Comparison of ENCODE assay signal across 18 mouse cellular contexts in the genomic region with DNA sequence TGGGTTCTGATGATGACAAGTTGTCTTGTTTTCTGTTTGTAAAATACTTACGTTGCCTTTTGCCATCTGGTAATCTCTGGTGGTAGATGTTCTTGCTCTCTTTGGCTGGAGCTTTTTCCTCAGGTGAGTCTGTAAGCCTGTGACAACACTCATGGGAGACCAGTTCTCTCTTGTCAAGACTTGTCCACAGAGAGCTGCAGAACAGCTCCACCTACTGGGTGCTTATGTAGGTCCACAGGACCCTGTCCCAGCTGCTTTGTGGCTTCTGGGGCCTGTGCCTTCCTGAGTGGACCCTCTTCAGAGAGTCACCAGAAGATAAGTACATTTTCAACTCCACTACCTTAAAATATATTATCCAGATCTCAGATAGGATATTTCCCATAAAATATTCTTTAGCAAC.
DNase-seq lines count a peak whose midpoint lies in the region; ATAC-seq and TF ChIP-seq lines count a peak whose summit lies in the region.
"Had no signal": no experiment of that assay in that cellular context is flagged by ENCODE, and none has a peak within 500 bp of the region (broad histone marks: within the 10 kb centered on the region; RNA-seq: fewer than 3 reads in every experiment).

No protein-coding gene starts in this region.

- peak; percentile 11; the same call in 1 of the 2 replicates for TF ChIP-seq CTCF in lung, embryonic 14.5 days (IDR thresholded peaks at IDR 0.05; ENCODE audit: low read depth)

- no peaks in the 10 kb centered on the region for H3K9me3 ChIP-seq in lung, embryonic 14.5 days (ENCODE audit: low read depth, low read length)
- no peaks in the 10 kb centered on the region for H3K9me3 ChIP-seq in hindbrain, embryonic 16.5 days (ENCODE audit: control insufficient read depth, low read length)
- no peaks in the 10 kb centered on the region for H3K9me3 ChIP-seq in hindbrain, embryonic 11.5 days (ENCODE audit: control insufficient read depth, low read length)
- H3K9me3 ChIP-seq: embryonic facial prominence, embryonic 13.5 days; heart, embryonic 15.5 days; hindbrain, embryonic 15.5 days had no signal

- no peak overlapping the region for H3K9ac ChIP-seq in lung, embryonic 14.5 days
- no peak overlapping the region for H3K9ac ChIP-seq in hindbrain, embryonic 16.5 days (ENCODE audit: low read depth, low read length)
- H3K9ac ChIP-seq in hindbrain, embryonic 11.5 days (ENCODE audit: low read depth, low read length), result no peak overlapping the region
- H3K9ac ChIP-seq: embryonic facial prominence, embryonic 13.5 days; forebrain, postnatal 0 days; heart, embryonic 15.5 days; hindbrain, embryonic 15.5 days had no signal

- WGBS in lung, embryonic 14.5 days, result 74% methylated on average over 1 of the region's 1 CpGs
- WGBS in hindbrain, embryonic 16.5 days, result 75% methylated on average over 1 of the region's 1 CpGs
- WGBS in hindbrain, embryonic 11.5 days, result 82% methylated on average over 1 of the region's 1 CpGs

- no peaks in the 10 kb centered on the region for H3K4me1 ChIP-seq in lung, embryonic 14.5 days (ENCODE audit: insufficient read depth)
- H3K4me1 ChIP-seq in hindbrain, embryonic 16.5 days (ENCODE audit: control insufficient read depth, insufficient read depth, low read depth, low read length), result no peaks in the 10 kb centered on the region
- H3K4me1 ChIP-seq in hindbrain, embryonic 11.5 days (replicated peaks; ENCODE audit: control insufficient read depth, insufficient read depth, low read length), result no peaks in the 10 kb centered on the region
- H3K4me1 ChIP-seq: embryonic facial prominence, embryonic 13.5 days; heart, embryonic 15.5 days; hindbrain, embryonic 15.5 days had no signal

- no peaks in the 10 kb centered on the region for H3K27me3 ChIP-seq in lung, embryonic 14.5 days (ENCODE audit: insufficient read depth, low read length)
- no peaks in the 10 kb centered on the region for H3K27me3 ChIP-seq in hindbrain, embryonic 16.5 days (replicated peaks; ENCODE audit: control insufficient read depth, insufficient read depth, low read length)
- no peaks in the 10 kb centered on the region for H3K27me3 ChIP-seq in hindbrain, embryonic 11.5 days (ENCODE audit: control insufficient read depth, insufficient read depth, low read length)
- H3K27me3 ChIP-seq: embryonic facial prominence, embryonic 13.5 days; heart, embryonic 15.5 days; hindbrain, embryonic 15.5 days; Patski had no signal

- no peak overlapping the region for H3K27ac ChIP-seq in lung, embryonic 14.5 days (ENCODE audit: low read depth)
- no peak overlapping the region for H3K27ac ChIP-seq in hindbrain, embryonic 16.5 days (ENCODE audit: low read depth, low read length)
- H3K27ac ChIP-seq in hindbrain, embryonic 11.5 days (ENCODE audit: low read depth, low read length), result no peak overlapping the region
- H3K27ac ChIP-seq: embryonic facial prominence, embryonic 13.5 days; heart, embryonic 15.5 days; hindbrain, embryonic 15.5 days; macrophage had no signal

- H3K4me2 ChIP-seq in lung, embryonic 14.5 days, result no peak overlapping the region
- no peak overlapping the region for H3K4me2 ChIP-seq in hindbrain, embryonic 16.5 days (ENCODE audit: low read length)
- no peak overlapping the region for H3K4me2 ChIP-seq in hindbrain, embryonic 11.5 days (replicated peaks; ENCODE audit: low read depth, low read length)
- H3K4me2 ChIP-seq: embryonic facial prominence, embryonic 13.5 days; heart, embryonic 15.5 days; hindbrain, embryonic 15.5 days; liver, embryonic 11.5 days had no signal

- H3K4me3 ChIP-seq in lung, embryonic 14.5 days (ENCODE audit: low read depth, low read length), result no peak overlapping the region
- no peak overlapping the region for H3K4me3 ChIP-seq in hindbrain, embryonic 16.5 days (ENCODE audit: low read length)
- H3K4me3 ChIP-seq in hindbrain, embryonic 11.5 days (ENCODE audit: low read depth, low read length), result no peak overlapping the region
- H3K4me3 ChIP-seq: embryonic facial prominence, embryonic 13.5 days; heart, embryonic 15.5 days; hindbrain, embryonic 15.5 days had no signal

- peak; percentile 33 for DNase-seq in embryo, embryonic 10 days (ENCODE audit: low spot score)
- no peak for DNase-seq in embryo, embryonic 9.5 days (ENCODE audit: extremely low spot score)
- DNase-seq in lung, embryonic 14.5 days, result peak; percentile 11
- DNase-seq in lung, postnatal 14 days, result no peak
- peak; percentile 3 for DNase-seq in MEL-GATA-1-ER (ENCODE audit: extremely low read depth, low read depth)
- peak; percentile 6 for DNase-seq in forelimb bud, embryonic 11.5 days (ENCODE audit: low read depth, low spot score)
- no peak for DNase-seq in hindbrain, embryonic 11.5 days (ENCODE audit: low spot score)
- DNase-seq: cerebellum, adult 11-12 months; forebrain, postnatal 0 days; right cerebral cortex, adult 18-20 months; thymus, adult 18-20 months had no signal

- no peak for ATAC-seq in lung, embryonic 14.5 days (ENCODE audit: insufficient read depth)
- ATAC-seq in hindbrain, embryonic 16.5 days, result no peak
- no peak for ATAC-seq in hindbrain, embryonic 11.5 days (ENCODE audit: low FRiP score)
- ATAC-seq: forebrain, postnatal 0 days; Patski had no signal

- no peaks in the 10 kb centered on the region for H3K36me3 ChIP-seq in lung, embryonic 14.5 days (ENCODE audit: insufficient read depth)
- H3K36me3 ChIP-seq in hindbrain, embryonic 16.5 days (ENCODE audit: control insufficient read depth, insufficient read depth, low read length), result no peaks in the 10 kb centered on the region
- H3K36me3 ChIP-seq in hindbrain, embryonic 11.5 days (ENCODE audit: control insufficient read depth, insufficient read depth, low read length), result no peaks in the 10 kb centered on the region
- H3K36me3 ChIP-seq: embryonic facial prominence, embryonic 13.5 days; heart, embryonic 15.5 days; hindbrain, embryonic 15.5 days had no signal

Comparison
In these comparisons a context has a peak if more than half of its experiments do, and no peak if none do; other contexts are left out.
1. DNase-seq: peak in embryo, embryonic 10 days (single experiment), lung, embryonic 14.5 days (single experiment), MEL-GATA-1-ER (single experiment) and forelimb bud, embryonic 11.5 days (single experiment); none in embryo, embryonic 9.5 days (single experiment), lung, postnatal 14 days (single experiment) and hindbrain, embryonic 11.5 days (single experiment).